Mouse (Mus musculus) stomach, embryonic 14.5 days (tissue): ENCODE results near the gene Polr3e. TPM values are rescaled to one million over a fixed set of nuclear protein-coding genes. Genes with fewer than 3 reads are reported as not detected.

ENCODE experiments used
- ATAC-seq: fragments of 200-750 bp; cut with Nextera tagmentation; 2 replicates; pipeline ENCODE4 v1.8.0; 2017; ENCODE audit warnings: low read depth, moderate TSS enrichment; ENCODE audit not compliant: insufficient number of reproducible peaks, insufficient read depth, low FRiP score
- H3K27ac ChIP-seq: fragments of 300-500 bp; sonication (generic); 2 replicates; pipeline ENCODE4 v1.5.1; 2014; ENCODE audit warnings: mild to moderate bottlenecking, low read length, moderate library complexity, mixed read lengths
- H3K27me3 ChIP-seq: fragments of 300-500 bp; sonication (generic); 2 replicates; pipeline ENCODE4 v1.6.1; 2014; ENCODE audit warnings: low read length, control low read depth, mixed read lengths; ENCODE audit not compliant: control insufficient read depth, insufficient read depth
- H3K36me3 ChIP-seq: fragments of 300-500 bp; sonication (generic); 2 replicates; pipeline ENCODE4 v1.6.1; 2014; ENCODE audit warnings: mild to moderate bottlenecking, control low read depth, low read length, moderate library complexity, mixed read lengths; ENCODE audit not compliant: control insufficient read depth, insufficient read depth
- H3K4me1 ChIP-seq: fragments of 300-500 bp; sonication (generic); 2 replicates; pipeline ENCODE4 v1.6.1; 2014; ENCODE audit warnings: low read length, control low read depth, mixed read lengths; ENCODE audit not compliant: control insufficient read depth, insufficient read depth
- H3K4me2 ChIP-seq: fragments of 300-500 bp; sonication (generic); replicated peaks from 2 replicates; pipeline ENCODE4 v1.6.1; 2014; ENCODE audit warnings: low read depth, low read length, control low read depth
- H3K4me3 ChIP-seq: fragments of 300-500 bp; sonication (generic); 2 replicates; pipeline ENCODE4 v1.5.1; 2014; ENCODE audit warnings: low read depth, low read length, control low read depth
- H3K9ac ChIP-seq: fragments of 300-500 bp; sonication (generic); replicated peaks from 2 replicates; pipeline ENCODE4 v1.6.1; 2014; ENCODE audit warnings: low read depth, mild to moderate bottlenecking, control low read depth, low read length, moderate library complexity, mixed read lengths
- H3K9me3 ChIP-seq: fragments of 300-500 bp; sonication (generic); 2 replicates; pipeline ENCODE4 v1.6.1; 2016; ENCODE audit warnings: low read depth, low read length, control low read depth; ENCODE audit not compliant: control insufficient read depth
- WGBS: fragments of 180-500 bp; shearing (Covaris S2); extraction: QIAGEN DNeasy Blood & Tissue Kit; methylation state at CpG from one replicate; pipeline ENCODE4 v1.1.7; 2014; 5-methylcytosine and 5-hydroxymethylcytosine counted together
- polyA plus RNA-seq: library from polyadenylated mRNA; unstranded; fragments of >200 nt; fragmentation: Nextera tagmentation; extraction: Ambion mirVana; gene quantifications from 2 replicates; pipeline ENCODE4 v1.2.1, GENCODE M21; 2014

Polr3e gene
- polyA plus RNA-seq, result 26.3 and 28.0 TPM in 2 replicates

- WGBS, result under 1% methylated on average over 100 of the region's 102 CpGs
- Histone ChIP-seq H3K27me3 (no peaks in the 10 kb centered on the region), H3K4me1 (peaks cover 5% of the 10 kb centered on the region; the same call in 1 of the 2 replicates)
Measured at GRCm38 (mm10) chr7:120917592-120918461, at the start of gene Polr3e. Polr3e (plus strand) TSS chr7:120917744.

DNA sequence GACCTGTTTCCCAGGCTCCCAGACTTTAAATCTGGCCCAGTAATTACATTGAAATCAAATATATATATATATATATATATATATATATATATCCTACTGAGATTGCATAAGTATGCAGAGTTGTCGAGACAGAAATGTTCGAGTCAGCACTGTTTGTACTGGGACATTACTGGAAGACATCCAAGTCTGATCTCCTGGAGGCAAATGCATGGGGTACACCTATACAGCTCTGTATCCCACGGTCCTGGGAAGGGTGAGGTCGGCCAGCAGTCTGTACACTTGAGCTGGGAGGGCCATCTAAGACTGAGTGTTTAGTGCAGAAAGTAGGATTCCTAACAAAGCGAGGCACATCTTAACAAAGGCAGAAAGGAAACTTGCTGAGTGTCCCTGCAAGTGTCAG lies 47.7 kb upstream of the Polr3e start:
- Histone ChIP-seq H3K9ac (no peak overlapping the region), H3K27me3 (no peaks in the 10 kb centered on the region), H3K36me3 (no peaks in the 10 kb centered on the region), H3K4me3 (no peak overlapping the region), H3K4me2 (no peak overlapping the region), H3K9me3 (no peaks in the 10 kb centered on the region), H3K4me1 (peaks cover 28% of the 10 kb centered on the region), H3K27ac (peak overlapping the region; percentile 10; the same call in 1 of the 2 replicates)
- WGBS, result 20% methylated on average over 5 of the region's 5 CpGs
- ATAC-seq, result no peak

More at GRCm38 (mm10) chr7:120917592-120918461, at the start of gene Polr3e:
- peak; percentile 93 for ATAC-seq
- H3K9ac ChIP-seq, result peak within 1 kb of the TSS; percentile 71
- H3K27ac ChIP-seq, result peak within 1 kb of the TSS; percentile 81
- peak within 1 kb of the TSS; percentile 63 for H3K4me2 ChIP-seq
- no peaks in the 10 kb centered on the region for H3K36me3 ChIP-seq
- H3K9me3 ChIP-seq, result no peaks in the 10 kb centered on the region
- H3K4me3 ChIP-seq, result peak within 1 kb of the TSS; percentile 73

GRCm38 (mm10) chr7:120870431-120871008 lies 47.0 kb upstream of the Polr3e start:
- H3K4me2 ChIP-seq, result no peak overlapping the region
- H3K4me1 ChIP-seq, result peaks cover 23% of the 10 kb centered on the region

GRCm38 (mm10) chr7:120873083-120873482 lies 44.5 kb upstream of the Polr3e start:
- Histone ChIP-seq H3K36me3 (no peaks in the 10 kb centered on the region), H3K4me2 (no peak overlapping the region), H3K9me3 (no peaks in the 10 kb centered on the region), H3K9ac (no peak overlapping the region), H3K4me1 (peaks cover 9% of the 10 kb centered on the region), H3K27ac (no peak overlapping the region), H3K4me3 (no peak overlapping the region), H3K27me3 (no peaks in the 10 kb centered on the region)
- 83% methylated on average over 12 of the region's 12 CpGs for WGBS
- no peak for ATAC-seq

More at GRCm38 (mm10) chr7:120870431-120871008, 47.0 kb upstream of the Polr3e start:
- ATAC-seq, result no peak
- Histone ChIP-seq H3K9ac (no peak overlapping the region), H3K4me3 (no peak overlapping the region), H3K9me3 (no peaks in the 10 kb centered on the region), H3K27me3 (no peaks in the 10 kb centered on the region), H3K27ac (peak overlapping the region; percentile 10; the same call in 1 of the 2 replicates), H3K36me3 (no peaks in the 10 kb centered on the region)
- WGBS, result 60% methylated on average over 5 of the region's 5 CpGs

DNA sequence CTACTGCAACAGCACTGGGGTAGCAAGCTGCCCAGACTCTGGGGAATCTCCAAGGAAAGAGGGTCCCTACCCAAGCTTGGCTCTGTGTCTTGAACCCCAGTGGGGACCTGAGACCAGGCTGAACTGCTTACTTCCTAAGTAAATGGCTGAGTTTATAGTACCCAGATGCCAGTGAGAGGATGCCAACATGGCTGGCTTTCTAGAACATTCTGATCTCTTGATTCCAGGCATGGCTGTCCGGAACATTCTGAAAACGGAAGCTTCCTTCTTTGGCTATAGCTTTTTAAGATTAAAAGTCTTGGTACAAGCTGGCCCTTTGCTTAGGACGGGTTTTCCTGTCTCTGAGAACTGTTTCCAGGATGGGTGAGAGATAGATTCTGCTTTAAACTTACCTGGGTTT lies 43.5 kb upstream of the Polr3e start:
- Histone ChIP-seq H3K4me2 (no peak overlapping the region), H3K27ac (no peak overlapping the region)
- 94% methylated on average over 3 of the region's 3 CpGs for WGBS

GRCm38 (mm10) chr7:120874764-120875539 lies 42.6 kb upstream of the Polr3e start:
- no peak overlapping the region for H3K4me3 ChIP-seq
- H3K36me3 ChIP-seq, result no peaks in the 10 kb centered on the region
- H3K27me3 ChIP-seq, result no peaks in the 10 kb centered on the region
- H3K9me3 ChIP-seq, result no peaks in the 10 kb centered on the region
- peaks cover 8% of the 10 kb centered on the region for H3K4me1 ChIP-seq
- no peak overlapping the region for H3K4me2 ChIP-seq
- peak overlapping the region; percentile 84 for H3K27ac ChIP-seq
- peak; percentile 94 for ATAC-seq
- WGBS, result 53% methylated on average over 7 of the region's 7 CpGs
- H3K9ac ChIP-seq, result no peak overlapping the region

More for the DNA sequence above, 43.5 kb upstream of the Polr3e start:
- H3K4me1 ChIP-seq, result peaks cover 9% of the 10 kb centered on the region
- ATAC-seq, result no peak
- H3K9ac ChIP-seq, result no peak overlapping the region
- no peaks in the 10 kb centered on the region for H3K27me3 ChIP-seq
- no peaks in the 10 kb centered on the region for H3K9me3 ChIP-seq
- H3K4me3 ChIP-seq, result no peak overlapping the region
- no peaks in the 10 kb centered on the region for H3K36me3 ChIP-seq

- no peak overlapping the region for H3K4me3 ChIP-seq
- no peaks in the 10 kb centered on the region for H3K27me3 ChIP-seq
- peak overlapping the region; percentile 84 for H3K27ac ChIP-seq
- peaks cover 5% of the 10 kb centered on the region for H3K36me3 ChIP-seq
- peak; percentile 67 for ATAC-seq
- no peaks in the 10 kb centered on the region for H3K9me3 ChIP-seq
- WGBS, result 56% methylated on average over 3 of the region's 3 CpGs
- no peak overlapping the region for H3K9ac ChIP-seq
- no peak overlapping the region for H3K4me2 ChIP-seq
- peaks cover under 1% of the 10 kb centered on the region; the same call in 1 of the 2 replicates for H3K4me1 ChIP-seq
Measured at GRCm38 (mm10) chr7:120875540-120876388, 41.8 kb upstream of the Polr3e start.
